In genomic region chr9:70671772-70672579, GRCm38 (mm10) we compare ENCODE assay signal across 8 mouse cellular contexts. TPM values are rescaled to one million over a fixed set of nuclear protein-coding genes. Genes with fewer than 3 reads are reported as not detected.
DNase-seq lines count a peak whose midpoint lies in the region; ATAC-seq and TF ChIP-seq lines count a peak whose summit lies in the region.

No protein-coding gene starts in this region.

- no peaks in the 10 kb centered on the region for H3K27me3 ChIP-seq in ES-Bruce4 (ENCODE audit: control insufficient read depth, insufficient read depth, low read length, poor library complexity, severe bottlenecking)
- no peaks in the 10 kb centered on the region for H3K27me3 ChIP-seq in heart, embryonic 16.5 days (ENCODE audit: control insufficient read depth, insufficient read depth, low read length)
- no peaks in the 10 kb centered on the region for H3K27me3 ChIP-seq in liver, postnatal 0 days (ENCODE audit: insufficient read depth, low read length)

- TF ChIP-seq CTCF in gastrocnemius, adult 2 months (IDR thresholded peaks at IDR 0.05), result peak; percentile 67
- peak; percentile 17 for TF ChIP-seq CTCF in ES-Bruce4 (IDR thresholded peaks at IDR 0.05; ENCODE audit: low read depth, low read length)
- TF ChIP-seq CTCF in liver, postnatal 0 days (IDR thresholded peaks at IDR 0.05; ENCODE audit: low read depth), result peak; percentile 70

- WGBS in heart, embryonic 16.5 days, result 31% methylated on average over 10 of the region's 10 CpGs
- WGBS in liver, postnatal 0 days (ENCODE audit: insufficient replicate concordance), result 23% methylated on average over 10 of the region's 10 CpGs

- no peaks in the 10 kb centered on the region for H3K9me3 ChIP-seq in ES-Bruce4 (replicated peaks; ENCODE audit: control insufficient read depth, insufficient read depth, low read length, poor library complexity, severe bottlenecking)
- H3K9me3 ChIP-seq in heart, embryonic 16.5 days (replicated peaks; ENCODE audit: control insufficient read depth, low read length), result peaks cover 3% of the 10 kb centered on the region
- peaks cover 3% of the 10 kb centered on the region; the same call in 1 of the 2 replicates for H3K9me3 ChIP-seq in liver, postnatal 0 days (ENCODE audit: low read length)

- no peak for TF ChIP-seq EP300 in ES-Bruce4 (IDR thresholded peaks at IDR 0.05; ENCODE audit: insufficient read depth, low read depth, low read length)
- TF ChIP-seq EP300 in liver, postnatal 0 days (IDR thresholded peaks at IDR 0.05; ENCODE audit: low read depth), result no peak

- H3K4me3 ChIP-seq in gastrocnemius, adult 2 months, result no peak overlapping the region
- H3K4me3 ChIP-seq in ES-Bruce4 (ENCODE audit: low read depth, low read length), result no peak overlapping the region
- H3K4me3 ChIP-seq in heart, embryonic 16.5 days (ENCODE audit: low read length), result 0 out of 2 replicates have a peak overlapping the region, but pooled peaks have one; percentile 1
- H3K4me3 ChIP-seq in liver, postnatal 0 days (ENCODE audit: low read depth, low read length), result peak overlapping the region; percentile 19; the same call in 1 of the 2 replicates

- no peak overlapping the region for H3K9ac ChIP-seq in ES-Bruce4 (ENCODE audit: low read depth, poor library complexity, severe bottlenecking)
- no peak overlapping the region for H3K9ac ChIP-seq in heart, embryonic 16.5 days (ENCODE audit: low read length)
- H3K9ac ChIP-seq in liver, postnatal 0 days (replicated peaks), result peak overlapping the region; percentile 38; the same call in 1 of the 2 replicates

- peak; percentile 33 for DNase-seq in gastrocnemius, adult 2 months
- DNase-seq in gastrocnemius, postnatal 36 days, result no peak
- peak; percentile 21 for DNase-seq in liver, postnatal 0 days
- peak; percentile 39 for DNase-seq in thymus, postnatal 4 days
- DNase-seq in left cerebral cortex, postnatal 4 days, result no peak
- DNase-seq in right cerebral cortex, postnatal 25 days, result no peak

- no peak for ATAC-seq in heart, embryonic 16.5 days (replicated peaks; ENCODE audit: extremely low read depth, insufficient read depth, low FRiP score)
- no peak for ATAC-seq in liver, postnatal 0 days

- no peaks in the 10 kb centered on the region for H3K4me1 ChIP-seq in ES-Bruce4 (ENCODE audit: control insufficient read depth, insufficient read depth, low read length)
- peaks cover 5% of the 10 kb centered on the region; the same call in 1 of the 2 replicates for H3K4me1 ChIP-seq in heart, embryonic 16.5 days (ENCODE audit: control insufficient read depth, insufficient read depth, low read length)
- H3K4me1 ChIP-seq in liver, postnatal 0 days (ENCODE audit: insufficient read depth), result peaks cover 27% of the 10 kb centered on the region

- intact Hi-C loops in gastrocnemius, adult 2 months (cut with DNase I), result loop anchor here (5.0 kb wide), 2 partner anchors 260 to 400 kb away; no protein-coding TSS in a partner anchor
- intact Hi-C loops in gastrocnemius, postnatal 36 days (cut with DNase I), result no loop called here
- intact Hi-C loops in left cerebral cortex, postnatal 4 days (cut with DNase I), result loop anchor here (10.0 kb wide), 2 partner anchors 263 to 403 kb away; no protein-coding TSS in a partner anchor

- H3K4me2 ChIP-seq in heart, embryonic 16.5 days (ENCODE audit: low read depth, low read length), result no peak overlapping the region
- H3K4me2 ChIP-seq in liver, postnatal 0 days (ENCODE audit: low read depth, low read length), result peak overlapping the region; percentile 52

- no peak overlapping the region for H3K27ac ChIP-seq in gastrocnemius, adult 2 months
- H3K27ac ChIP-seq in ES-Bruce4 (ENCODE audit: insufficient read depth, low read length), result no peak overlapping the region
- 0 out of 2 replicates have a peak overlapping the region, but pooled peaks have one; percentile 3 for H3K27ac ChIP-seq in heart, embryonic 16.5 days (ENCODE audit: low read length)
- H3K27ac ChIP-seq in liver, postnatal 0 days (ENCODE audit: low read depth), result peak overlapping the region; percentile 72

- no peak for TF ChIP-seq POLR2A in ES-Bruce4 (IDR thresholded peaks at IDR 0.05; ENCODE audit: insufficient read depth, low read length)

- no peaks in the 10 kb centered on the region for H3K36me3 ChIP-seq in ES-Bruce4 (ENCODE audit: control insufficient read depth, insufficient read depth, low read length, poor library complexity, severe bottlenecking)
- 0 out of 2 replicates have a peak, but pooled peaks cover 2% of the 10 kb centered on the region for H3K36me3 ChIP-seq in heart, embryonic 16.5 days (ENCODE audit: control insufficient read depth, insufficient read depth)
- H3K36me3 ChIP-seq in liver, postnatal 0 days (replicated peaks; ENCODE audit: insufficient read depth, low read length), result no peaks in the 10 kb centered on the region

RNA-seq across cellular contexts. Expression of gene Adam10, which starts 6.8 kb away (rescaled TPM):
- 10 to 100 TPM; 14.1 to 17.3 TPM for total RNA-seq in gastrocnemius, adult 2 months (2021)
- total RNA-seq in gastrocnemius, postnatal 36 days (2021), result 10 to 100 TPM; 13.6 to 14.5 TPM
- polyA plus RNA-seq in ES-Bruce4 (2011; ENCODE audit: insufficient read depth, insufficient read length, low read depth, missing spikeins), result 31.4 and 34.8 TPM in 2 replicates
- polyA plus RNA-seq in heart, embryonic 16.5 days (2015; fragmentation: Nextera tagmentation; extraction: Ambion mirVana), result 57.1 and 58.2 TPM in 2 replicates
- polyA plus RNA-seq in liver, postnatal 0 days (2015; fragmentation: Nextera tagmentation; extraction: Ambion mirVana), result 30.3 and 36.7 TPM in 2 replicates
- total RNA-seq in left cerebral cortex, postnatal 4 days (2021), result 100 to 1,000 TPM in 1 of 2 experiments, 10 to 100 TPM in 1; 94.5 to 105 TPM

RNA-seq across cellular contexts. Expression of gene Mindy2, which starts 15.0 kb away (rescaled TPM):
- 10 to 100 TPM; 12.3 to 17.9 TPM for total RNA-seq in gastrocnemius, adult 2 months (2021)
- 10 to 100 TPM; 13.2 to 13.9 TPM for total RNA-seq in gastrocnemius, postnatal 36 days (2021)
- polyA plus RNA-seq in ES-Bruce4 (2011; ENCODE audit: insufficient read depth, insufficient read length, low read depth, missing spikeins), result 3.5 and 4.0 TPM in 2 replicates
- 10.2 and 10.9 TPM in 2 replicates for polyA plus RNA-seq in heart, embryonic 16.5 days (2015; fragmentation: Nextera tagmentation; extraction: Ambion mirVana)
- polyA plus RNA-seq in liver, postnatal 0 days (2015; fragmentation: Nextera tagmentation; extraction: Ambion mirVana), result 8.2 and 9.0 TPM in 2 replicates
- 10 to 100 TPM; 32.2 to 33.1 TPM for total RNA-seq in left cerebral cortex, postnatal 4 days (2021)

RNA-seq across cellular contexts. Expression of gene Gm10642, which starts 15.9 kb away (rescaled TPM):
- under 1 TPM in 1 of 2 experiments, not detected in 1; 0.26 TPM for total RNA-seq in gastrocnemius, adult 2 months (2021)
- total RNA-seq in gastrocnemius, postnatal 36 days (2021), result under 1 TPM in 1 of 2 experiments, not detected in 1; 0.15 TPM
- polyA plus RNA-seq in ES-Bruce4 (2011; ENCODE audit: insufficient read depth, insufficient read length, low read depth, missing spikeins), result not detected in 2 replicates
- 0.32 and 0.35 TPM in 2 replicates for polyA plus RNA-seq in heart, embryonic 16.5 days (2015; fragmentation: Nextera tagmentation; extraction: Ambion mirVana)
- 2.6 and 3.0 TPM in 2 replicates for polyA plus RNA-seq in liver, postnatal 0 days (2015; fragmentation: Nextera tagmentation; extraction: Ambion mirVana)
- total RNA-seq in left cerebral cortex, postnatal 4 days (2021), result 1 to 10 TPM in 1 of 2 experiments, under 1 TPM in 1; 0.58 to 1.3 TPM

Comparison
In these comparisons a context has a peak if more than half of its experiments do, and no peak if none do; other contexts are left out.
1. DNase-seq: peak in gastrocnemius, adult 2 months (single experiment), liver, postnatal 0 days (single experiment) and thymus, postnatal 4 days (single experiment); none in gastrocnemius, postnatal 36 days (0 of 2), left cerebral cortex, postnatal 4 days (single experiment) and right cerebral cortex, postnatal 25 days (single experiment).
2. H3K27ac ChIP-seq: peak in heart, embryonic 16.5 days (single experiment) and liver, postnatal 0 days (single experiment); none in gastrocnemius, adult 2 months (single experiment) and ES-Bruce4 (single experiment).
3. H3K4me3 ChIP-seq: peak in heart, embryonic 16.5 days (single experiment) and liver, postnatal 0 days (single experiment); none in gastrocnemius, adult 2 months (single experiment) and ES-Bruce4 (single experiment).
4. CTCF ChIP-seq: peak in every context shown above with its lines; median percentile 70 in liver, postnatal 0 days; 67 in gastrocnemius, adult 2 months; 17 in ES-Bruce4.
5. RNA of gene Adam10, which starts 6.8 kb away (total RNA-seq): 94.5 to 105 TPM in left cerebral cortex, postnatal 4 days; 14.1 to 17.3 TPM in gastrocnemius, adult 2 months and 13.6 to 14.5 TPM in gastrocnemius, postnatal 36 days; every median in the first group is over 4 times any median in the second.